Mouse (Mus musculus): ENCODE results near the gene Uqcc2. TPM values are rescaled to one million over a fixed set of nuclear protein-coding genes. Genes with fewer than 3 reads are reported as not detected.

Uqcc2 gene
- total RNA-seq, 2 experiments from 2014 or later: 201 to 202 TPM

DNA sequence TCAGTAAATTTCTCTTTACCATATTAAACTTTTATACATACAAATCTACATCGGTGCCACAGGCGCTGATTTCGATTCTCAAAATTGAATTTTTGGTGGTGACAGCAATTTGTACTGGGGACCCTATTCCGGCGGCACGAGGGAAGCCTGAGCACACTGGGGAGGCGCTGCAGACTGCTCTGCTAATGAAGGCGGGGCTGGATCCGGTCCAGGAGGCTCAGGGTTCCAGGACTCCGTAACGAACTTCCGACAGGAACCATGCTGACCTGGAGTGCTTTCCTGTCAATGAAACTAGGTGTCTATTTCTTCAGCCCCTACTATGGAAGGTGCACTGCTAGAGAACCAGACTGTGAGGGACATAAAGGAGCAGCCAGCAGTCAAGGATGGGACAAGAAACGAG, 4.4 kb downstream of the Uqcc2 start:
- intact Hi-C loops (cut with DNase I): no loop called here
- DNase-seq (ENCODE audit: low spot score in 2 of 2): no peak

- no peak for DNase-seq (ENCODE audit: low spot score in 2 of 2)
- intact Hi-C loops (cut with DNase I): no loop called here
These were observed 5.5 kb downstream of the Uqcc2 start for GRCm38 (mm10) chr17:27128189-27128588.

- intact Hi-C loops (cut with DNase I): no loop called here
- no peak for DNase-seq (ENCODE audit: low spot score in 2 of 2)
These were observed 6.7 kb downstream of the Uqcc2 start for GRCm38 (mm10) chr17:27126974-27127373.

DNA sequence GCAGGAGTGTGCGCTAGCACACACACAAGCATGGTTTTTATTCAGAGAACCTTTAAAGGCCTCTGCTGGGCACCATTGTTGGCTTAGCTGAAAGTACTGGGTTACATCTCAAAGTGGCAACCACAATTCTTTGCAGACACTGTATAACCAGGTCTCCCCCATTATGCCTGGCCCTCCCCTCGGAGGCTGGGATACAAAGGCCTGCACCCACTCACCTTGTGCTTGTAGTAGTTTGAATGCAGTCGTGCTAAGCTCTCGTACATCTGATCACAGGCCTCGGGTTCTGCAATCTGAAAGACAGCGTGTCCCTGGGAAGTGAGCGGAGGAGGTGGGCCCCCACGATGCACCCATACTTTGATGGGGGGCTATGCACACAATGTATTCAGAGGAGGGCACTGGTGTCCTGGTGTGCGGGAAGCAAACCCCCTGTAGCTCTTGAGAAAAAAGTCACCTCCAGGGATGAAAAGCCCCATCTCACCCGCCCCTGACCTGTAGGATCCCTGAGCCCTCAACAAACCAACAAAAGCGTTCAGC, 8.0 kb downstream of the Uqcc2 start:
- intact Hi-C loops (cut with DNase I): no loop called here
- peak in 1 of 2 experiments; percentile 59 for DNase-seq (ENCODE audit: low spot score in 2 of 2)

- intact Hi-C loops (cut with DNase I): no loop called here
- peak; percentile 69 to 88 for DNase-seq (ENCODE audit: low spot score in 2 of 2)
These were observed 8.5 kb downstream of the Uqcc2 start for GRCm38 (mm10) chr17:27125185-27125584.

DNA sequence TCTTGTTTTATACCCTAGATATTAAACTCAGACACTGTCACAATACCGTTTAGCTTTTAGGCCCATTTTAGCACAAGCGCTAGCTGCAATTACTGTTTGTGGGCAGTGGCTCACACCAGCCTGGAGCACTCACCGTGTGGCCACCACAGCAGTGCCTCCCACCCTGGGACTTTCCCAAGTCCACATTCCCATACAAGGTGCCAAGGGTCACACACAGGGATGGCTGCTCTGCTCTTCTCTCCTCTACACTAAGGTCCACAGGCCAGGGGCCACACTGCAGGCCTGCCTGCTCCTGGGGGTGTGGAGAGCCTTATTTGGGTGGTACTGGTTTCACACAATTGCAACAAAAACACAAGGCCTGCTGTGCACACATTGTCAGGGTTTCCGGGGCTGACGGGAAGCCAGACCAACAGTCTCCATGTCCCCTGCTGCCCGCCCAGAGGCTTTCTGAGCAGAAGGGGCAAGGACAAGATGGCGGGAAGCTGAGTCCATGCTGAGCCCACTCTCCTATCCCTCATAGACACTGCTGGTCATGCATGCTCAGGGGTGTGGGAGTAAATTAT, 9.8 kb downstream of the Uqcc2 start:
- no peak for DNase-seq (ENCODE audit: low spot score in 2 of 2)
- intact Hi-C loops (cut with DNase I): no loop called here

DNA sequence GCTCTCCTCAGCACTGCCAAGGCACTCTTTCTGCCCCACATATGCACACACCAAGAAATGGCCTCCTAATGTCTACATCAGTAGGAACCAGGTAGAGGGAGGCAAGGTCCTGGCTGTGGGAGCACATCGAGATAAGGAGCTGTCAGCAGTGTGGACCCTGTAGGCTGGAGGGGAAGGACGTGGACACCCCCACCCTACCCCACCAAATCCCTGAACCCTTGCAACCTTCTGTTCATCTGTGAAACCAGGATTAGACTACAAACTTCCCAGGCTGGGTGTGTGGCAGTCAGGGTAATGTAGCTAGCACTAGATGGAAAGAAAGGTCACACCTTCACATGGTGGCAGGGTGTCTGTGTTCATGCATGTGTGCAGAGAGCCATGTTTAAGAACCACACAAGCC, 10.6 kb downstream of the Uqcc2 start:
- no peak for DNase-seq (ENCODE audit: low spot score in 2 of 2)
- intact Hi-C loops (cut with DNase I): no loop called here

DNA sequence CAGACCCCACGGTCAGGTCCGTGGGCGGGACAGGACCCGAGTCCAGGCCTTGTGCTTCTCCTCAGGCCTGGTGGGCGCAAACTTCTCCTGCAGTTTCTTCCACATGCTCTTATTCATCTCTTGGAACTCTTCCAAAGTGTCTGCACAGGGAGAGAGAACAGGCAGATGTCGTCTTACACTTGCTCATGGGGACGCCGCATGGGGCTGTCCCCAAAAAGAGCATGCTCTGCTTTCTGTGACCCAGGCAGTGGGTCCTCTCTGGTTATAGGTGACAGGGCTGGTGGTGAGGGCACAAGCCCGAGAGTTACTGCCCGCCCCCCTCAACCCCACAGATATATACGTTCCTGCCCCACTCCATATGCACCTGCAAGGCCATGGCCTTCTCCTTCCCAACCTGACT, 11.0 kb downstream of the Uqcc2 start:
- DNase-seq (ENCODE audit: low spot score in 2 of 2): no peak
- intact Hi-C loops (cut with DNase I): no loop called here

GRCm38 (mm10) chr17:27121781-27122180, 11.9 kb downstream of the Uqcc2 start:
- intact Hi-C loops (cut with DNase I): loop anchor here (2.0 kb wide), 1 partner anchor 89 kb away; no protein-coding TSS in a partner anchor
- DNase-seq (ENCODE audit: low spot score in 2 of 2): no peak

DNA sequence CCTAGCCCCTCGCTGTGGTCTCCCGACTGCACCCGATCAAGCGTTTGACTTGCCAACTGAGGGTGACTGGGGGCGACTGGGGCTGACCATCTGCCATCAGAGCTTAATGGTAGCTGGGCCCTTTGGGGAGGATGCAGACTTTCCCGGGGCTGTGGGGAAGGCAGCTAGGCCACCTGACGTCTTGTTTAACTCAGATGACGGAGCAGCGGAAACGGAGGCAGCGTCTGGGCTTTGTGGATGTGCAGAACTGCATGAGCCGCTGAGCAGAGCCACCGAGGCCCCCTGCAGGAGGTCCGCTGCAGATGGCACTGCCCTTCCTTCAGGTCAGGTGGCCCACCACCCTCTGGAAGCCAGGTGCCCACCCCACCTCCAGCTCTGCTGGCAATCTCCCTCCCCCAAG, 12.4 kb downstream of the Uqcc2 start:
- DNase-seq (ENCODE audit: low spot score in 2 of 2): no peak
- intact Hi-C loops (cut with DNase I): loop anchor here (2.0 kb wide), 1 partner anchor 88 kb away; no protein-coding TSS in a partner anchor

GRCm38 (mm10) chr17:27120561-27121024, 13.1 kb downstream of the Uqcc2 start:
- peak; percentile 75 to 88 for DNase-seq (ENCODE audit: low spot score in 2 of 2)
- intact Hi-C loops (cut with DNase I): loop anchor here (2.0 kb wide), 1 partner anchor 88 kb away; no protein-coding TSS in a partner anchor

DNA sequence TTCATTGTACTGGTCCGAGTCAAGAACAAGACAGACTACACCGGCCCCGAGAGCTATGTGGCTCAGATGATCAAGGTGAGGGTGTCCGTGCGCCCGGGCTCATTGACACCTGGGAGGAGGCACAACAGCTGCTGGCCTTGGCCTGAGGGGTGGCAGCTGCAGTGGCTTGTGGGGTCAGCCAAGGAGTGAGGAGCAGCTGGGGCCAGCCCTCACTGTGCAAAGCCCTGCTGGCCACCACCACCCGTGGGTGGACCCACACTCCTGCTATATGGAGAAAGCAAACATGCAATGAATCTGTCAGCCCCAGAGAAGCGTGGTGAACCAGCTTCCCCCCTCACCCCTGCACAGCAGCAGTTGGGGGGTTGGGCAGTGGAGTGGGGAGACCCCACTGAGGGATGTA, 13.8 kb downstream of the Uqcc2 start:
- intact Hi-C loops (cut with DNase I): loop anchor here (2.0 kb wide), 1 partner anchor 87 kb away; no protein-coding TSS in a partner anchor
- DNase-seq (ENCODE audit: low spot score in 2 of 2): no peak

- DNase-seq (ENCODE audit: low spot score in 2 of 2): no peak
- intact Hi-C loops (cut with DNase I): no loop called here
These were observed 14.2 kb downstream of the Uqcc2 start for GRCm38 (mm10) chr17:27119540-27119895.

GRCm38 (mm10) chr17:27118676-27119539, 14.8 kb downstream of the Uqcc2 start:
- DNase-seq (ENCODE audit: low spot score in 2 of 2): no peak
- intact Hi-C loops (cut with DNase I): no loop called here

DNA sequence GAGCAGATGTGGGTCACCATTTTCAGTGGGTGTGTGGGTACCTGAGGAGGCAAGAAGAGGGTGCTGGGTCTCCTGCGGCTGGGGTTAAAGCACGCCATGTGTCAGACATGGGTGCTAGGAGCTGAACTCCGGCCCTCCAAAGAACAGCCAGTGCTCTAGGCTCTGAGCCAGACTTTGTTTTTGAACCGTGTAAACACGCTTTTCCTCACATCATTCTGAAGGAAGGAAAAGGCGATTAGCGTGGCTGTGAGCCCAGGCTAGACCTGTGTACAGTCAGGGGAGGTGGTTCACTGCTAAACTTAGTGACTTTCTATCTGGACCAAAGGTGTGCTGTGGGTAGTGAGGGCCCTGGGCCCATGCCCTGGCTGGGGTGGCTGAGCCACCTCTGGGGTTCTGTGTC, 23.6 kb downstream of the Uqcc2 start:
- intact Hi-C loops (cut with DNase I): no loop called here
- DNase-seq (ENCODE audit: low spot score in 2 of 2): no peak

DNA sequence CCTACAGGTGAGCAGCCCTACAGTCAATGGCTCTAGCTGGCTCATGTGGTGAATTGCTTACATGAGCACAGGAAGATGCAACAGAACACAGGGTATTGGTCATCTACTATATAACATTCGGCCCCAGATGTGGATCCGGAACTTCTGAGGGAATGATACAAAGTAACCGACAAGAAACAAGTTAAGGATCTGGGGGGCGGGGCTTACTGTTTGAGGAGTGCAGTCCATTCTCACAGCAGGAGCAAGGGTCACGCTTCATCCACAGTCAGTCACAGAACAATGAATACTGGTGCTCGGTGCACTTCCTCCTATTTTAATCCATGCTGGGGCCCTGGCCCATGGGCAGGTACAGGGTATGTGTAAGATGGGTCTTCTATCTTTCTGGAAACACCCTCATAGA, 25.8 kb downstream of the Uqcc2 start:
- DNase-seq (ENCODE audit: low spot score in 2 of 2): no peak
- intact Hi-C loops (cut with DNase I): no loop called here

DNA sequence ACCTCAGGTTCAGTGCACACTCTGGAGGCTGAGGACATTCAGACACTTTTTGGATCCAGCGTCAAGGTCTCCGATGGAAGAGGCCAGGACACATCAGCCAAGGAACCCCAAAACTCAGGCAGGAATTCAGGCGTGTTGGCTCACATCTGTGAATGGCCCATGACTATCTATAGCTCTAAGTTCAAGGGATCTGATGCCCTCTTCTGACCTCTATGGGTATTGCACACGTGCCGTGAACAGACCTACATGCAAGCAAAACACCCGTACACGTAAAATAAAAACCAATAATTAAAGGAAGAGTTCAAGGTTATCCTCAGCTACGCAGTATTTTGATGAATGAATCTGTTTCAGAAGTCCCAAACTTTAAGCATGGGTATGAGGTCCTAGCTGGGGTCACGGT, 27.0 kb downstream of the Uqcc2 start:
- no peak for DNase-seq (ENCODE audit: low spot score in 2 of 2)
- intact Hi-C loops (cut with DNase I): no loop called here

DNA sequence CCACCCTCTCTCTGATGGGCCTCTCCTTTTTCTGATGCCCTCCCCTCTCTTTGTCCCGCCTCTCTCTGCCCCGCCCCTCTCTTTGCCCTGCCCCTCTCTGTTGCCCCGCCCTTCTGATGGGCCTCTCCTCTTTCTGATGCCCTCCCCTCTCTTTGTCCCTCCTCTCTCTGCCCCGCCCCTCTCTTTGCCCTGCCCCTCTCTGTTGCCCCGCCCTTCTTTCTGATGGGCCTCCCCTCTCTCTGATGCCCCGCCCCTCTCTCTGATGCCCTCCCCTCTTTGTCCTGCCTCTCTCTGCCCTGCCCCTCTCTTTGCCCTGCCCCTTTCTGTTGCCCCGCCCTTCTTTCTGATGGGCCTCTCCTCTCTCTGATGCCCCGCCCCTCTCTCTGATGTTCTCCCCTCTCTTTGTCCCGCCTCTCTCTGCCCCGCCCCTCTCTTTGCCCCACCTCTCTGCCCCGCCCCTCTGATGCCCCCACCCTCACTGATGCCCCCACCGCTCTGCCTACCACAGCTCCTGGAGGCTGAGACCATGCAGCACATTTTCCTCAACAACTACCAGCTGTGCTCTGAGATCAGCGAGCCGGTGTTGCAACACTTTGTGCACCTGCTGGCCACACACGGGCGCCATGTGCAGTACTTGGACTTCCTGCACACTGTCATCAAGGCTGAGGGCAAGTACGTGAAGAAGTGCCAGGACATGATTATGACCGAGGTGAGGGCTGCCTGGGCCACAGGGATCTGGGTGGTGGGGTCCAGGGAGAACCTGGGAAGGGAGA, 27.8 kb downstream of the Uqcc2 start:
- intact Hi-C loops (cut with DNase I): no loop called here
- DNase-seq (ENCODE audit: low spot score in 2 of 2): no peak

GRCm38 (mm10) chr17:27101675-27102074, 32.0 kb downstream of the Uqcc2 start:
- DNase-seq (ENCODE audit: low spot score in 2 of 2): no peak
- intact Hi-C loops (cut with DNase I): no loop called here

DNA sequence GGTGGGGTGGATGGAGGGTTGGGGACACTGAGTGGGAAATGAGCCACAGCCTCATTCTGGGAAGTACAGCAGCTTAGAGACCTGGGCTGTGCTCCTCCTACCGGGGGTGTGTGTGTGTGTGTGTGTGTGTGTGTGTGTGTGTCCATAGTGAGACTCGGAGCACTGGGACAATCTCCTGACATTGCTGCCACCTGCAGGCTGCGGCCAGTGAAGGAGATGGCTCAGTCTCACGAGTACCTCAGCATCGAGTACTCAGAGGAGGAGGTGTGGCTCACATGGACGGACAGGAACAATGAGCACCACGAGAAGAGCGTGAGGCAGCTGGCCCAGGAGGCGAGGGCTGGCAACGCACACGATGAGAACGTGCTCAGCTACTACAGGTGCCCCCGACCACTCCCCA, 38.0 kb downstream of the Uqcc2 start:
- DNase-seq (ENCODE audit: low spot score in 2 of 2): peak; percentile 43 to 74
- intact Hi-C loops (cut with DNase I): no loop called here
